Mouse (Mus musculus) ZHBTc4 (cell line): ENCODE results near the gene AV320801.
"Not testable (repeated sequence)": the region's sequence is repeated elsewhere in the genome, so short reads cannot be mapped to it uniquely, and the experiment has no call there.

ENCODE experiments used
- DNase-seq: peaks from one replicate; pipeline ENCODE4 v3.0.0-alpha.2; 2011; ENCODE audit warnings: low read depth, low spot score

Gene AV320801

DNA sequence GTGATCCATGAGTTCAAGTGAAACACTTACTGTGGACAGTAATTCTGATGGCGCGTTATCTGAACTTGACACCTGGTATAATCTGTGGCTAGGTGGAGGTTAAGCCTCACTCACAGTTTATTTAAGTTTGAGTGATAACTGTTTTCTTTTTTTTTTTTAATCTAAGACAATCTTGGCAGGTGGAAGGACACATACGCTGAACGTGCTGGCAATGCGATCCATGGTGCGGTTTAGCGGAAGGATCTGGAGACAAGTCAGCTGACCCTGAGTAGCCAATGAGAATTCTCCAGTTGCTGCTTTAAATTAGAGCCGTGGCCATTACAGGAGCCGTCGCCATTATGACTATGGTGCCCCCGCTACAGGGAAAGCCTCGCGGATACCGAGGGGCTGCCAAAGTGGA is at the start of gene AV320801:
TSS of gene AV320801 (plus strand) at position 301 of the 400 bp plus-strand sequence.
- not testable (repeated sequence) for DNase-seq

- not testable (repeated sequence) for DNase-seq
Measured at GRCm38 (mm10) chrX:135464160-135464559, 30.2 kb upstream of the AV320801 start.

GRCm38 (mm10) chrX:135481902-135482301 is 12.5 kb upstream of the AV320801 start:
- DNase-seq: not testable (repeated sequence)

GRCm38 (mm10) chrX:135483183-135483582 is 11.2 kb upstream of the AV320801 start:
- not testable (repeated sequence) for DNase-seq
